Comparison of ENCODE assay signal across 16 mouse cellular contexts in genomic region chr4:142242164-142242563, GRCm38 (mm10). TPM values are rescaled to one million over a fixed set of nuclear protein-coding genes. Genes with fewer than 3 reads are reported as not detected.
"Had no signal": no experiment of that assay in that cellular context is flagged by ENCODE, and none has a peak within 500 bp of the region (broad histone marks: within the 10 kb centered on the region; RNA-seq: fewer than 3 reads in every experiment).

No protein-coding gene starts in this region.

- H3K4me3 ChIP-seq: neural tube, embryonic 12.5 days; neural tube, embryonic 13.5 days; neural tube, embryonic 15.5 days; stomach, embryonic 15.5 days had no signal

- H3K27ac ChIP-seq: neural tube, embryonic 12.5 days; neural tube, embryonic 13.5 days; neural tube, embryonic 15.5 days; stomach, embryonic 15.5 days had no signal

- H3K9ac ChIP-seq: neural tube, embryonic 12.5 days; neural tube, embryonic 13.5 days; neural tube, embryonic 15.5 days; stomach, embryonic 15.5 days had no signal

- DNase-seq: right cerebral cortex, adult 18-20 months; right cerebral cortex, postnatal 14 days; right cerebral cortex, postnatal 25 days; right cerebral cortex, postnatal 4 days; spleen, adult 18-20 months; thymus, adult 18-20 months; thymus, adult 2 months; thymus, postnatal 14 days; thymus, postnatal 25 days; thymus, postnatal 36 days; thymus, postnatal 4 days had no signal

- H3K27me3 ChIP-seq: neural tube, embryonic 12.5 days; stomach, embryonic 15.5 days had no signal

- H3K36me3 ChIP-seq: neural tube, embryonic 12.5 days; neural tube, embryonic 13.5 days; neural tube, embryonic 15.5 days; stomach, embryonic 15.5 days had no signal

- H3K4me2 ChIP-seq: neural tube, embryonic 12.5 days; neural tube, embryonic 13.5 days; neural tube, embryonic 15.5 days; stomach, embryonic 15.5 days had no signal

- H3K9me3 ChIP-seq: neural tube, embryonic 12.5 days; neural tube, embryonic 13.5 days; neural tube, embryonic 15.5 days; stomach, embryonic 15.5 days had no signal

RNA-seq across cellular contexts. Expression of gene Kazn, which starts 3.0 kb away (rescaled TPM):
- total RNA-seq: neutrophil, adult 5-6 weeks had no signal
